Mouse (Mus musculus) intestine, embryonic 15.5 days (tissue): Measurements from ENCODE around the gene Capza1. TPM values are rescaled to one million over a fixed set of nuclear protein-coding genes. Genes with fewer than 3 reads are reported as not detected.

Source experiments
- ATAC-seq: fragments of 200-750 bp; cut with Nextera tagmentation; 2 replicates; pipeline ENCODE4 v1.8.0; 2017; ENCODE audit warnings: moderate TSS enrichment, moderate library complexity
- H3K27ac ChIP-seq: fragments of 300-500 bp; sonication (generic); 2 replicates; pipeline ENCODE4 v1.5.1; 2015; ENCODE audit warnings: mild to moderate bottlenecking, inconsistent platforms
- H3K27me3 ChIP-seq: fragments of 300-500 bp; sonication (generic); replicated peaks from 2 replicates; pipeline ENCODE4 v1.6.1; 2015; ENCODE audit warnings: inconsistent platforms
- H3K36me3 ChIP-seq: fragments of 300-500 bp; sonication (generic); 2 replicates; pipeline ENCODE4 v1.6.1; 2015; ENCODE audit warnings: inconsistent platforms
- H3K4me1 ChIP-seq: fragments of 300-500 bp; sonication (generic); replicated peaks from 2 replicates; pipeline ENCODE4 v1.6.1; 2015; ENCODE audit warnings: inconsistent platforms
- H3K4me2 ChIP-seq: fragments of 300-500 bp; sonication (generic); replicated peaks from 2 replicates; pipeline ENCODE4 v1.6.1; 2015; ENCODE audit warnings: mild to moderate bottlenecking, inconsistent platforms
- H3K4me3 ChIP-seq: fragments of 300-500 bp; sonication (generic); replicated peaks from 2 replicates; pipeline ENCODE4 v1.5.1; 2015; ENCODE audit warnings: inconsistent platforms
- H3K9ac ChIP-seq: fragments of 300-500 bp; sonication (generic); 2 replicates; pipeline ENCODE4 v1.6.1; 2015; ENCODE audit warnings: inconsistent platforms
- H3K9me3 ChIP-seq: fragments of 300-500 bp; sonication (generic); 2 replicates; pipeline ENCODE4 v1.6.1; 2016; ENCODE audit warnings: inconsistent platforms
- WGBS: fragments of 180-500 bp; shearing (Covaris S2); methylation state at CpG from one replicate; pipeline ENCODE4 v1.1.7; 2015; 5-methylcytosine and 5-hydroxymethylcytosine counted together
- polyA plus RNA-seq: library from polyadenylated mRNA; unstranded; fragments of >200 nt; fragmentation: Nextera tagmentation; extraction: Ambion mirVana; gene quantifications from 2 replicates; pipeline ENCODE4 v1.2.1, GENCODE M21; 2015

The Capza1 gene
- polyA plus RNA-seq, 1 experiment from 2014 or later = 196 TPM

GRCm38 (mm10) chr3:104782061-104782681, 82.1 kb downstream of the Capza1 start:
- no peak overlapping the region for H3K27ac ChIP-seq
- 25% methylated on average over 12 of the region's 12 CpGs for WGBS
- H3K9ac ChIP-seq = 0 out of 2 replicates have a peak overlapping the region, but pooled peaks have one; percentile 51
- H3K4me1 ChIP-seq = peaks cover 26% of the 10 kb centered on the region
- no peak for ATAC-seq
- H3K4me2 ChIP-seq = peak overlapping the region; percentile 99
- peak overlapping the region; percentile 55 for H3K4me3 ChIP-seq
- no peaks in the 10 kb centered on the region for H3K36me3 ChIP-seq
- H3K27me3 ChIP-seq = peaks cover 52% of the 10 kb centered on the region
- H3K9me3 ChIP-seq = no peaks in the 10 kb centered on the region

GRCm38 (mm10) chr3:104781471-104781903, 82.8 kb downstream of the Capza1 start, which contains the start of gene Fam19a3:
Fam19a3 (minus strand) TSS chr3:104781840.
- Histone ChIP-seq H3K36me3 (no peaks in the 10 kb centered on the region), H3K4me1 (peaks cover 30% of the 10 kb centered on the region), H3K27me3 (peaks cover 59% of the 10 kb centered on the region), H3K9me3 (no peaks in the 10 kb centered on the region), H3K4me3 (peak within 1 kb of the TSS; percentile 55), H3K9ac (peak within 1 kb of the TSS; percentile 51), H3K27ac (no peak within 1 kb of the TSS), H3K4me2 (peak within 1 kb of the TSS; percentile 99)
- peak; percentile 24 for ATAC-seq
- WGBS = 1% methylated on average over 26 of the region's 26 CpGs

GRCm38 (mm10) chr3:104780561-104781420, 83.5 kb downstream of the Capza1 start, which contains the start of gene Ppm1j:
Ppm1j (plus strand) TSS chr3:104781056.
- H3K27me3 ChIP-seq = peaks cover 64% of the 10 kb centered on the region
- peak within 1 kb of the TSS; percentile 51 for H3K9ac ChIP-seq
- H3K27ac ChIP-seq = no peak within 1 kb of the TSS
- H3K4me3 ChIP-seq = peak within 1 kb of the TSS; percentile 55
- no peaks in the 10 kb centered on the region for H3K36me3 ChIP-seq
- H3K4me2 ChIP-seq = peak within 1 kb of the TSS; percentile 99
- no peaks in the 10 kb centered on the region for H3K9me3 ChIP-seq
- under 1% methylated on average over 56 of the region's 56 CpGs for whole genome bisulfite sequencing
- ATAC-seq = peak; percentile 87
- H3K4me1 ChIP-seq = peaks cover 30% of the 10 kb centered on the region

GRCm38 (mm10) chr3:104779949-104780348, 84.4 kb downstream of the Capza1 start:
- ATAC-seq = no peak
- Histone ChIP-seq H3K4me1 (peaks cover 30% of the 10 kb centered on the region), H3K27ac (no peak overlapping the region), H3K36me3 (no peaks in the 10 kb centered on the region), H3K27me3 (peaks cover 64% of the 10 kb centered on the region), H3K4me2 (0 out of 2 replicates have a peak overlapping the region, but pooled peaks have one; percentile 99), H3K9ac (no peak overlapping the region), H3K9me3 (no peaks in the 10 kb centered on the region), H3K4me3 (no peak overlapping the region)
- WGBS = 3% methylated on average over 7 of the region's 7 CpGs

GRCm38 (mm10) chr3:104777342-104777741, 87.0 kb downstream of the Capza1 start:
- peaks cover 49% of the 10 kb centered on the region for H3K27me3 ChIP-seq
- no peak overlapping the region for H3K27ac ChIP-seq

GRCm38 (mm10) chr3:104773301-104773700, 91.0 kb downstream of the Capza1 start:
- no peaks in the 10 kb centered on the region for H3K36me3 ChIP-seq
- no peak overlapping the region for H3K4me3 ChIP-seq
- H3K4me1 ChIP-seq = peaks cover 9% of the 10 kb centered on the region; the same call in 1 of the 2 replicates
- no peak overlapping the region for H3K4me2 ChIP-seq
- WGBS = 76% methylated on average over 7 of the region's 7 CpGs
- peaks cover 19% of the 10 kb centered on the region for H3K27me3 ChIP-seq
- no peak for ATAC-seq
- H3K9me3 ChIP-seq = no peaks in the 10 kb centered on the region
- no peak overlapping the region for H3K9ac ChIP-seq
- H3K27ac ChIP-seq = no peak overlapping the region

More at GRCm38 (mm10) chr3:104777342-104777741, 87.0 kb downstream of the Capza1 start:
- Histone ChIP-seq H3K4me3 (peak overlapping the region; percentile 32), H3K9me3 (no peaks in the 10 kb centered on the region), H3K9ac (peak overlapping the region; percentile 42), H3K36me3 (no peaks in the 10 kb centered on the region), H3K4me1 (peaks cover 27% of the 10 kb centered on the region), H3K4me2 (peak overlapping the region; percentile 80)
- WGBS = 1% methylated on average over 20 of the region's 20 CpGs
- no peak for ATAC-seq

Other genes starting within 250 kb of the Capza1 start
- gene Slc16a1, start 225.8 kb downstream of the Capza1 start, polyA plus RNA-seq = 45.7 and 50.0 TPM in 2 replicates
- 2.9 and 4.5 TPM in 2 replicates for gene Ppm1j, start 83.4 kb downstream of the Capza1 start, polyA plus RNA-seq
- 0.08 TPM in 1 of 2 replicates, not detected in the other for gene Fam19a3, start 82.7 kb downstream of the Capza1 start, polyA plus RNA-seq
- gene Rhoc, start 76.1 kb downstream of the Capza1 start, polyA plus RNA-seq = 157 and 162 TPM in 2 replicates
- gene Mov10, start 45.9 kb downstream of the Capza1 start, polyA plus RNA-seq = 129 and 133 TPM in 2 replicates
- gene St7l, start 500 bp downstream of the Capza1 start, polyA plus RNA-seq = 35.9 and 36.8 TPM in 2 replicates
- 1.8 TPM in 2 replicates for gene Wnt2b, start 97.4 kb upstream of the Capza1 start, polyA plus RNA-seq
- gene Cttnbp2nl, start 188.6 kb upstream of the Capza1 start, polyA plus RNA-seq = 18.8 and 21.9 TPM in 2 replicates
- not detected in 2 replicates for gene 4930564D02Rik, start 202.3 kb upstream of the Capza1 start, polyA plus RNA-seq